Mouse (Mus musculus) kidney, postnatal 0 days (tissue): ENCODE measurements around the gene Capn7. TPM values are rescaled to one million over a fixed set of nuclear protein-coding genes. Genes with fewer than 3 reads are reported as not detected.

Experiments used
- ATAC-seq: fragments of 200-750 bp; cut with Nextera tagmentation; replicated peaks from 2 replicates; pipeline ENCODE4 v1.8.0; 2017; ENCODE audit warnings: low read depth, moderate number of reproducible peaks, moderate TSS enrichment, moderate library complexity; ENCODE audit not compliant: low FRiP score
- DNase-seq: peaks from one replicate; pipeline ENCODE4 v3.0.0-alpha.2; 2016; ENCODE audit warnings: low spot score
- H3K27ac ChIP-seq: fragments of 300-500 bp; sonication (generic); 2 replicates; pipeline ENCODE4 v1.5.1; 2014; ENCODE audit warnings: mild to moderate bottlenecking
- H3K27me3 ChIP-seq: fragments of 300-500 bp; sonication (generic); 2 replicates; pipeline ENCODE4 v1.6.1; 2014; ENCODE audit warnings: low read length, mixed read lengths; ENCODE audit not compliant: insufficient read depth
- H3K36me3 ChIP-seq: fragments of 300-500 bp; sonication (generic); 2 replicates; pipeline ENCODE4 v1.6.1; 2014; ENCODE audit warnings: low read length, mixed read lengths; ENCODE audit not compliant: insufficient read depth
- H3K4me1 ChIP-seq: fragments of 300-500 bp; sonication (generic); replicated peaks from 2 replicates; pipeline ENCODE4 v1.6.1; 2014; ENCODE audit warnings: antibody characterized with exemption, low read length, mixed read lengths; ENCODE audit not compliant: insufficient read depth
- H3K4me2 ChIP-seq: fragments of 300-500 bp; sonication (generic); 2 replicates; pipeline ENCODE4 v1.6.1; 2014; ENCODE audit warnings: mild to moderate bottlenecking, low read length, moderate library complexity, mixed read lengths
- H3K4me3 ChIP-seq: fragments of 300-500 bp; sonication (generic); replicated peaks from 2 replicates; pipeline ENCODE4 v1.5.1; 2014; ENCODE audit warnings: low read depth, low read length
- H3K9ac ChIP-seq: fragments of 300-500 bp; sonication (generic); 2 replicates; pipeline ENCODE4 v1.6.1; 2014; ENCODE audit warnings: low read depth, low read length
- H3K9me3 ChIP-seq: fragments of 300-500 bp; sonication (generic); replicated peaks from 2 replicates; pipeline ENCODE4 v1.6.1; 2016; ENCODE audit warnings: low read length, inconsistent platforms, mixed read lengths
- CTCF ChIP-seq: IDR thresholded peaks from 2 replicates; pipeline ENCODE4 v1.5.1; 2016; ENCODE audit warnings: antibody characterized with exemption, low read depth, mild to moderate bottlenecking, moderate library complexity
- WGBS: fragments of 180-500 bp; shearing (Covaris S2); extraction: QIAGEN DNeasy Blood & Tissue Kit; methylation state at CpG from one replicate; pipeline ENCODE4 v1.1.7; 2014; 5-methylcytosine and 5-hydroxymethylcytosine counted together
- polyA plus RNA-seq: library from polyadenylated mRNA; unstranded; fragments of >200 nt; fragmentation: Nextera tagmentation; extraction: Ambion mirVana; gene quantifications from 2 replicates; pipeline ENCODE4 v1.2.1, GENCODE M21; 2015

The Capn7 gene
- polyA plus RNA-seq, 1 experiment from 2014 or later, result 40.3 TPM

GRCm38 (mm10) chr14:31322191-31322590, 14.2 kb upstream of the Capn7 start:
- WGBS, result 76% methylated on average over 3 of the region's 3 CpGs
- Histone ChIP-seq H3K4me2 (no peak overlapping the region), H3K36me3 (no peaks in the 10 kb centered on the region), H3K27ac (no peak overlapping the region), H3K9me3 (no peaks in the 10 kb centered on the region), H3K4me1 (peaks cover 7% of the 10 kb centered on the region; the same call in 1 of the 2 replicates), H3K9ac (no peak overlapping the region), H3K27me3 (no peaks in the 10 kb centered on the region), H3K4me3 (no peak overlapping the region)
- ATAC-seq (no peak), DNase-seq (no peak)
- no peak for TF ChIP-seq CTCF

- no peak for TF ChIP-seq CTCF
- Histone ChIP-seq H3K36me3 (no peaks in the 10 kb centered on the region), H3K9ac (peak overlapping the region; percentile 46; the same call in 1 of the 2 replicates), H3K9me3 (no peaks in the 10 kb centered on the region), H3K4me3 (peak overlapping the region; percentile 33), H3K27me3 (no peaks in the 10 kb centered on the region), H3K4me1 (peaks cover 7% of the 10 kb centered on the region; the same call in 1 of the 2 replicates), H3K4me2 (peak overlapping the region; percentile 73), H3K27ac (no peak overlapping the region)
- DNase-seq (peak; percentile 43), ATAC-seq (no peak)
- WGBS, result 77% methylated on average over 4 of the region's 4 CpGs
Observed at GRCm38 (mm10) chr14:31323189-31323588, 13.2 kb upstream of the Capn7 start.

GRCm38 (mm10) chr14:31323849-31324792, 12.3 kb upstream of the Capn7 start, which contains the start of gene Dnah1:
Dnah1 (minus strand) TSS chr14:31323896.
- DNase-seq (peak; percentile 64), ATAC-seq (peak; percentile 68; the same call in 1 of the 2 replicates)
- Histone ChIP-seq H3K9me3 (no peaks in the 10 kb centered on the region), H3K36me3 (no peaks in the 10 kb centered on the region), H3K27me3 (no peaks in the 10 kb centered on the region), H3K27ac (0 out of 2 replicates have a peak within 1 kb of the TSS, but pooled peaks have one; percentile 31), H3K9ac (peak within 1 kb of the TSS; percentile 46; the same call in 1 of the 2 replicates), H3K4me2 (peak within 1 kb of the TSS; percentile 73), H3K4me1 (peaks cover 7% of the 10 kb centered on the region; the same call in 1 of the 2 replicates), H3K4me3 (peak within 1 kb of the TSS; percentile 33)
- no peak; the same call in 1 of the 2 replicates for TF ChIP-seq CTCF
- 31% methylated on average over 28 of the region's 28 CpGs for WGBS

GRCm38 (mm10) chr14:31324851-31325250, 11.6 kb upstream of the Capn7 start:
- no peaks in the 10 kb centered on the region for H3K9me3 ChIP-seq
- peaks cover 7% of the 10 kb centered on the region; the same call in 1 of the 2 replicates for H3K4me1 ChIP-seq
- TF ChIP-seq CTCF, result peak; percentile 30; the same call in 1 of the 2 replicates
- ATAC-seq (no peak), DNase-seq (no peak)
- H3K27me3 ChIP-seq, result no peaks in the 10 kb centered on the region
- H3K36me3 ChIP-seq, result no peaks in the 10 kb centered on the region
- no peak overlapping the region for H3K9ac ChIP-seq
- no peak overlapping the region for H3K4me2 ChIP-seq
- H3K27ac ChIP-seq, result no peak overlapping the region
- WGBS, result 77% methylated on average over 10 of the region's 10 CpGs
- no peak overlapping the region for H3K4me3 ChIP-seq

GRCm38 (mm10) chr14:31325551-31325950, 10.9 kb upstream of the Capn7 start:
- no peak overlapping the region for H3K27ac ChIP-seq
- no peak for DNase-seq
- no peak for ATAC-seq
- no peak overlapping the region for H3K4me3 ChIP-seq
- H3K27me3 ChIP-seq, result no peaks in the 10 kb centered on the region
- H3K4me2 ChIP-seq, result no peak overlapping the region
- TF ChIP-seq CTCF, result peak; percentile 53
- 47% methylated on average over 5 of the region's 5 CpGs for WGBS
- peaks cover 7% of the 10 kb centered on the region; the same call in 1 of the 2 replicates for H3K4me1 ChIP-seq
- no peaks in the 10 kb centered on the region for H3K36me3 ChIP-seq
- H3K9ac ChIP-seq, result no peak overlapping the region
- H3K9me3 ChIP-seq, result no peaks in the 10 kb centered on the region

- no peak for DNase-seq
- Histone ChIP-seq H3K27me3 (no peaks in the 10 kb centered on the region), H3K27ac (no peak overlapping the region), H3K9me3 (no peaks in the 10 kb centered on the region), H3K9ac (no peak overlapping the region), H3K4me2 (no peak overlapping the region), H3K4me3 (no peak overlapping the region), H3K4me1 (peaks cover 7% of the 10 kb centered on the region; the same call in 1 of the 2 replicates), H3K36me3 (no peaks in the 10 kb centered on the region)
- TF ChIP-seq CTCF, result no peak
- 62% methylated on average over 7 of the region's 7 CpGs for WGBS
- ATAC-seq, result no peak
Observed at GRCm38 (mm10) chr14:31326770-31327169, 9.7 kb upstream of the Capn7 start.
